Mouse (Mus musculus) embryonic facial prominence, embryonic 11.5 days (tissue): ENCODE data around the gene Riok1. TPM values are rescaled to one million over a fixed set of nuclear protein-coding genes. Genes with fewer than 3 reads are reported as not detected.

ENCODE experiments used
- ATAC-seq: fragments of 200-750 bp; cut with Nextera tagmentation; replicated peaks from 2 replicates; pipeline ENCODE4 v1.8.0; 2017; ENCODE audit warnings: low read depth; ENCODE audit not compliant: insufficient number of reproducible peaks, low FRiP score, low TSS enrichment
- DNase-seq: peaks from one replicate; pipeline ENCODE4 v3.0.0-alpha.2; 2015; ENCODE audit warnings: low spot score
- H3K27ac ChIP-seq: fragments of 300-500 bp; sonication (generic); replicated peaks from 2 replicates; pipeline ENCODE4 v1.5.1; 2014; ENCODE audit warnings: mild to moderate bottlenecking, low read depth, low read length, control low read depth
- H3K27me3 ChIP-seq: fragments of 300-500 bp; sonication (generic); 2 replicates; pipeline ENCODE4 v1.6.1; 2014; ENCODE audit warnings: mild to moderate bottlenecking, low read length, moderate library complexity, mixed read lengths; ENCODE audit not compliant: control insufficient read depth, insufficient read depth
- H3K36me3 ChIP-seq: fragments of 300-500 bp; sonication (generic); replicated peaks from 2 replicates; pipeline ENCODE4 v1.6.1; 2014; ENCODE audit warnings: low read depth, mild to moderate bottlenecking, low read length, moderate library complexity, mixed read lengths; ENCODE audit not compliant: control insufficient read depth, insufficient read depth
- H3K4me1 ChIP-seq: fragments of 300-500 bp; sonication (generic); 2 replicates; pipeline ENCODE4 v1.6.1; 2014; ENCODE audit warnings: low read length, mixed read lengths; ENCODE audit not compliant: control insufficient read depth, insufficient read depth
- H3K4me2 ChIP-seq: fragments of 300-500 bp; sonication (generic); 2 replicates; pipeline ENCODE4 v1.6.1; 2014; ENCODE audit warnings: low read depth, mild to moderate bottlenecking, control low read depth, low read length, moderate library complexity
- H3K4me3 ChIP-seq: fragments of 300-500 bp; sonication (generic); 2 replicates; pipeline ENCODE4 v1.5.1; 2014; ENCODE audit warnings: low read depth, low read length, control low read depth
- H3K9ac ChIP-seq: fragments of 300-500 bp; sonication (generic); replicated peaks from 2 replicates; pipeline ENCODE4 v1.6.1; 2014; ENCODE audit warnings: mild to moderate bottlenecking, control low read depth, low read length
- H3K9me3 ChIP-seq: fragments of 300-500 bp; sonication (generic); replicated peaks from 2 replicates; pipeline ENCODE4 v1.6.1; 2016; ENCODE audit warnings: mild to moderate bottlenecking, low read length, inconsistent platforms, mixed read lengths; ENCODE audit not compliant: control insufficient read depth
- WGBS: fragments of 180-500 bp; shearing (Covaris S2); extraction: QIAGEN DNeasy Blood & Tissue Kit; methylation state at CpG from one replicate; pipeline ENCODE4 v1.1.7; 2014; 5-methylcytosine and 5-hydroxymethylcytosine counted together
- polyA plus RNA-seq: library from polyadenylated mRNA; unstranded; fragments of >200 nt; fragmentation: Nextera tagmentation; extraction: Ambion mirVana; gene quantifications from 2 replicates; pipeline ENCODE4 v1.2.1, GENCODE M21; 2014

The Riok1 gene
- polyA plus RNA-seq, 1 experiment from 2014 or later: 54.9 TPM

GRCm38 (mm10) chr13:38002461-38002860 lies 34.3 kb upstream of the Riok1 start:
- no peak overlapping the region for H3K27ac ChIP-seq
- H3K27me3 ChIP-seq: no peaks in the 10 kb centered on the region
- H3K4me2 ChIP-seq: no peak overlapping the region
- no peak overlapping the region for H3K9ac ChIP-seq
- ATAC-seq (no peak), DNase-seq (no peak)
- H3K4me1 ChIP-seq: no peaks in the 10 kb centered on the region
- WGBS: 22% methylated on average over 1 of the region's 1 CpGs
- H3K4me3 ChIP-seq: no peak overlapping the region
- no peaks in the 10 kb centered on the region for H3K36me3 ChIP-seq
- no peaks in the 10 kb centered on the region for H3K9me3 ChIP-seq

GRCm38 (mm10) chr13:38007972-38008371 lies 28.8 kb upstream of the Riok1 start:
- DNase-seq (no peak), ATAC-seq (no peak)
- Histone ChIP-seq H3K36me3 (no peaks in the 10 kb centered on the region), H3K27me3 (no peaks in the 10 kb centered on the region), H3K4me2 (no peak overlapping the region), H3K4me3 (no peak overlapping the region), H3K9me3 (no peaks in the 10 kb centered on the region), H3K9ac (no peak overlapping the region), H3K27ac (no peak overlapping the region), H3K4me1 (no peaks in the 10 kb centered on the region)
- 91% methylated on average over 2 of the region's 2 CpGs for WGBS

DNA sequence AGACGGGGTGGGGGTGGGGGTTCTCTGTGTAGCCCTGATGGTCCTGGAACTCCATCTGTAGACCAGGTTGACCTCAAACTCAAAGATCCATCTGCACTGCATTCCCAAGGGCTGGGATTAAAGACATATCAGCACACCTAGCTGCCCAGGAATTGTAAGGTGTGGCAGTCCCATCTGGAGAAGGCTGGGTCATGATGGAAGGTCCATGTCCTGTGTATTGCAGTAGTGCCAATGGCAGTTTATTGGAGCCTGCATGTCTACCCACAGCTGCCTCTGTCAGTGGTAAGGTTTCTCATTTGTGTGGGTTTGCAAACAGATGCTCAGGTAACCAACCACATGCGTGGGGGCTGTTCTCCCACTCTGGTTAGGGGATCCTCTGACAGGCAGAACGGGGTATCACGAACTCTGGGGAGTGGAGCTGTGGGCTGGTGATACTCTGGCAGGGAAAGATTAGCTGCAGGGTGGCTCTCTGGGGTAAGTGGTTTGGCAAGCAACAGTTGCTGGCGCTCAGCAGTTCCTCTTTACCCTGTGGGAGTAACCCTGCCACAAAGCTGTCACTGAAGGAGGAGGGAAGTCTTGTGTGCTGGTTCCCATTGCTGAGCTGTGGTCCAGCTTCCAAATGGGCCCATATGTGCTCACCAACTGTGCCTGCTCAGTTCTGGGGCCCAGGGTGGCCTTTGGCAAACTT lies 26.9 kb upstream of the Riok1 start:
- H3K9me3 ChIP-seq: no peaks in the 10 kb centered on the region
- H3K4me2 ChIP-seq: no peak overlapping the region
- ATAC-seq (no peak), DNase-seq (no peak)
- WGBS: 87% methylated on average over 5 of the region's 5 CpGs
- no peaks in the 10 kb centered on the region for H3K4me1 ChIP-seq
- no peaks in the 10 kb centered on the region for H3K36me3 ChIP-seq
- H3K4me3 ChIP-seq: no peak overlapping the region
- no peaks in the 10 kb centered on the region for H3K27me3 ChIP-seq
- H3K27ac ChIP-seq: no peak overlapping the region
- H3K9ac ChIP-seq: no peak overlapping the region

DNA sequence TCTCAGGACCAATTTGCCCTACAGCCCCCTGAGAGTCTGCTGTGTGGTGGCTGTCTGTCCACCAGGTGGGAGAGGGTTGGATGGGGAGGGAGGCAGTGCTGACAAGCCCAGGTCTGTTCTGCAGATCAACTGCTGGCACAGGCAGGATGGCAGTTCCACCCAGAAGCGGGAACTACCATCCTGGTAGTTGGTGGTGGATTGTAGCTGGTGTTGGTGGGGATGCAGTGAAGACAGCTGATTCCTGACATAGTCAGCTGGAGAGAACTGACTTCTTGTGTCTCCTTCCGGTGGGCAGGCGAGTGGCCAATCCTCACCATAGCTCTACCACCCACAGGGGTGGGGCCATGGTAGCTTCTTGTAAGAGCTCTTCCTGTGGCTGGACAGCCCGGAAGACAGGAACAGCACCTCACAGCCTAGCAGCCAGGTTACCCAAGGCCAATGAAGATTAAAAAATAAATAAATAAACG lies 26.3 kb upstream of the Riok1 start:
- no peaks in the 10 kb centered on the region for H3K4me1 ChIP-seq
- H3K36me3 ChIP-seq: no peaks in the 10 kb centered on the region
- no peaks in the 10 kb centered on the region for H3K9me3 ChIP-seq
- no peak for DNase-seq
- no peak for ATAC-seq
- H3K27ac ChIP-seq: no peak overlapping the region
- 79% methylated on average over 5 of the region's 5 CpGs for WGBS
- no peak overlapping the region for H3K9ac ChIP-seq
- H3K27me3 ChIP-seq: no peaks in the 10 kb centered on the region
- no peak overlapping the region for H3K4me2 ChIP-seq
- no peak overlapping the region for H3K4me3 ChIP-seq

GRCm38 (mm10) chr13:38012436-38012835 lies 24.4 kb upstream of the Riok1 start:
- H3K27ac ChIP-seq: no peak overlapping the region

GRCm38 (mm10) chr13:38015591-38015990 lies 21.2 kb upstream of the Riok1 start:
- Histone ChIP-seq H3K4me3 (no peak overlapping the region), H3K9ac (no peak overlapping the region), H3K4me1 (no peaks in the 10 kb centered on the region), H3K4me2 (no peak overlapping the region), H3K27me3 (no peaks in the 10 kb centered on the region), H3K36me3 (no peaks in the 10 kb centered on the region), H3K9me3 (no peaks in the 10 kb centered on the region), H3K27ac (no peak overlapping the region)
- WGBS: 92% methylated on average over 4 of the region's 4 CpGs
- ATAC-seq (no peak), DNase-seq (no peak)

More at GRCm38 (mm10) chr13:38012436-38012835, 24.4 kb upstream of the Riok1 start:
- H3K27me3 ChIP-seq: no peaks in the 10 kb centered on the region
- no peak for DNase-seq
- ATAC-seq: no peak
- H3K4me3 ChIP-seq: no peak overlapping the region
- no peak overlapping the region for H3K4me2 ChIP-seq
- H3K4me1 ChIP-seq: no peaks in the 10 kb centered on the region
- WGBS: 91% methylated on average over 5 of the region's 5 CpGs
- no peaks in the 10 kb centered on the region for H3K9me3 ChIP-seq
- H3K9ac ChIP-seq: no peak overlapping the region
- H3K36me3 ChIP-seq: no peaks in the 10 kb centered on the region

DNA sequence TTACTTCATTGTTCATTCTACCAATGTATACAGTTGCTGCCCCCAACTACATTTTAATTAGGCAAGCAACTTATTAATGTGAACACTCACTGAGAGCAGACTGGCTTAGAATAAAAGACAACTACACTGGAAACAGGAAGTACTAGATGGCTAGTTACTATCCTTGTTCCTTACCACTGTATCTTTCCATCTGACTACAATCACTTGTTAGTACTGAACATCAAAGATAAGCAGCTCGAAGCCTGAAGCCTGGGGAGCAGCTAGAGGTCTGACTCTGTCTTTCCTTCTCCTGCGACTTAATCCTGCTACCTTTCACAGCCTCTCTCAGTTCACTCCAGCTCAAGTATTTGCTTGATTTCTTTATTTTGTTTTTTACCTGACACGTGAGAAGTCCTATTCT lies 18.0 kb upstream of the Riok1 start:
- WGBS: 80% methylated on average over 3 of the region's 3 CpGs
- Histone ChIP-seq H3K27ac (no peak overlapping the region), H3K27me3 (no peaks in the 10 kb centered on the region), H3K4me3 (no peak overlapping the region), H3K36me3 (no peaks in the 10 kb centered on the region), H3K4me2 (no peak overlapping the region), H3K9me3 (no peaks in the 10 kb centered on the region), H3K9ac (no peak overlapping the region), H3K4me1 (no peaks in the 10 kb centered on the region)
- ATAC-seq: no peak
- DNase-seq: no peak

DNA sequence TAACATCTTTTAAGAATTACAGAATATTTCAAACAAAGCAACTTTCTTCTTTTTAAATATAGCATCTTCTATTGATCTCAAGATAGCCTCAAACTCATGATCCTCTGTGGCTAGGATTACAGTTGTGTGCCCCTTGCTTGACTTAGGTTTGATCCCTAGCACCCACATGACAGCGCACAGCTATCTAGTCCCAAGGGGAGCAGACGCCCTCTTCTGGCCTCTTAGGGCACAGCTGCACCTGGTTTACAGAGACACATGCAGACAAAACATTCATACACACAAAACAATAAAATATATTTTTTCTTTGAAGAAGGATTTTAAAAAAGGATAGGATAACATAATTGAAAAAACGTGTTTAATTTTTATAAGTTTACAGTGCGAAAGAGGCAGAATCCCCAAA lies 10.9 kb upstream of the Riok1 start:
- H3K9me3 ChIP-seq: no peaks in the 10 kb centered on the region
- no peak for ATAC-seq
- no peaks in the 10 kb centered on the region for H3K4me1 ChIP-seq

More for the DNA sequence above, 10.9 kb upstream of the Riok1 start:
- H3K36me3 ChIP-seq: no peaks in the 10 kb centered on the region
- no peak overlapping the region for H3K4me2 ChIP-seq
- H3K9ac ChIP-seq: no peak overlapping the region
- no peak for DNase-seq
- no peak overlapping the region for H3K27ac ChIP-seq
- no peaks in the 10 kb centered on the region for H3K27me3 ChIP-seq
- H3K4me3 ChIP-seq: no peak overlapping the region
- WGBS: 42% methylated on average over 4 of the region's 4 CpGs
